Mouse (Mus musculus): ENCODE results near the gene Fpgs. TPM values are rescaled to one million over a fixed set of nuclear protein-coding genes. Genes with fewer than 3 reads are reported as not detected.

Fpgs gene
- polyA plus RNA-seq, 1 experiment from 2014 or later, result 20.2 TPM

GRCm38 (mm10) chr2:32720053-32720452 lies 16.1 kb upstream of the Fpgs start:
- Histone ChIP-seq H3K9me3 (ENCODE audit: control insufficient read depth, low read length) (no peaks in the 10 kb centered on the region), H3K36me3 (ENCODE audit: control insufficient read depth, insufficient read depth, low read length) (no peaks in the 10 kb centered on the region), H3K4me2 (ENCODE audit: low read length) (no peak overlapping the region), H3K27ac (ENCODE audit: low read depth, low read length) (no peak overlapping the region), H3K4me3 (ENCODE audit: low read length) (no peak overlapping the region), H3K4me1 (ENCODE audit: control insufficient read depth, insufficient read depth, low read depth, low read length) (no peaks in the 10 kb centered on the region), H3K27me3 (replicated peaks; ENCODE audit: control insufficient read depth, insufficient read depth, low read length) (no peaks in the 10 kb centered on the region), H3K9ac (ENCODE audit: low read depth, low read length) (no peak overlapping the region)
- WGBS, result 92% methylated on average over 3 of the region's 3 CpGs
- ATAC-seq, result no peak

GRCm38 (mm10) chr2:32718761-32719160 lies 14.8 kb upstream of the Fpgs start:
- Histone ChIP-seq H3K4me3 (ENCODE audit: low read length) (no peak overlapping the region), H3K9me3 (ENCODE audit: control insufficient read depth, low read length) (no peaks in the 10 kb centered on the region), H3K4me2 (ENCODE audit: low read length) (no peak overlapping the region), H3K9ac (ENCODE audit: low read depth, low read length) (no peak overlapping the region), H3K27ac (ENCODE audit: low read depth, low read length) (no peak overlapping the region; the same call in 1 of the 2 replicates), H3K27me3 (replicated peaks; ENCODE audit: control insufficient read depth, insufficient read depth, low read length) (no peaks in the 10 kb centered on the region), H3K4me1 (ENCODE audit: control insufficient read depth, insufficient read depth, low read depth, low read length) (peaks cover 11% of the 10 kb centered on the region), H3K36me3 (ENCODE audit: control insufficient read depth, insufficient read depth, low read length) (no peaks in the 10 kb centered on the region)
- WGBS, result 25% methylated on average over 9 of the region's 9 CpGs
- peak; percentile 80 for ATAC-seq

- no peaks in the 10 kb centered on the region for H3K9me3 ChIP-seq (ENCODE audit: control insufficient read depth, low read length)
- WGBS, result 69% methylated on average over 4 of the region's 4 CpGs
- no peak overlapping the region for H3K4me3 ChIP-seq (ENCODE audit: low read length)
- 0 out of 2 replicates have a peak overlapping the region, but pooled peaks have one; percentile 1 for H3K9ac ChIP-seq (ENCODE audit: low read depth, low read length)
- H3K27ac ChIP-seq (ENCODE audit: low read depth, low read length), result no peak overlapping the region
- ATAC-seq, result no peak
- no peaks in the 10 kb centered on the region for H3K27me3 ChIP-seq (replicated peaks; ENCODE audit: control insufficient read depth, insufficient read depth, low read length)
- H3K4me1 ChIP-seq (ENCODE audit: control insufficient read depth, insufficient read depth, low read depth, low read length), result peaks cover 25% of the 10 kb centered on the region
- no peak overlapping the region for H3K4me2 ChIP-seq (ENCODE audit: low read length)
- H3K36me3 ChIP-seq (ENCODE audit: control insufficient read depth, insufficient read depth, low read length), result no peaks in the 10 kb centered on the region
These were observed 11.1 kb upstream of the Fpgs start for GRCm38 (mm10) chr2:32714987-32715425.

- WGBS, result 65% methylated on average over 11 of the region's 11 CpGs
- H3K9me3 ChIP-seq (ENCODE audit: control insufficient read depth, low read length), result no peaks in the 10 kb centered on the region
- H3K9ac ChIP-seq (ENCODE audit: low read depth, low read length), result peak overlapping the region; percentile 96
- H3K27ac ChIP-seq (ENCODE audit: low read depth, low read length), result peak overlapping the region; percentile 100
- no peak for ATAC-seq
- peak overlapping the region; percentile 66 for H3K4me2 ChIP-seq (ENCODE audit: low read length)
- H3K4me1 ChIP-seq (ENCODE audit: control insufficient read depth, insufficient read depth, low read depth, low read length), result peaks cover 25% of the 10 kb centered on the region
- peaks cover 6% of the 10 kb centered on the region for H3K36me3 ChIP-seq (ENCODE audit: control insufficient read depth, insufficient read depth, low read length)
- no peaks in the 10 kb centered on the region for H3K27me3 ChIP-seq (replicated peaks; ENCODE audit: control insufficient read depth, insufficient read depth, low read length)
- no peak overlapping the region; the same call in 1 of the 2 replicates for H3K4me3 ChIP-seq (ENCODE audit: low read length)
These were observed 10.4 kb upstream of the Fpgs start for GRCm38 (mm10) chr2:32714117-32714986.

- 0% methylated on average over 43 of the region's 79 CpGs for WGBS
- Histone ChIP-seq H3K27me3 (replicated peaks; ENCODE audit: control insufficient read depth, insufficient read depth, low read length) (no peaks in the 10 kb centered on the region), H3K4me1 (ENCODE audit: control insufficient read depth, insufficient read depth, low read depth, low read length) (peaks cover 25% of the 10 kb centered on the region), H3K9ac (ENCODE audit: low read depth, low read length) (peak within 1 kb of the TSS; percentile 96), H3K4me3 (ENCODE audit: low read length) (peak within 1 kb of the TSS; percentile 95), H3K4me2 (ENCODE audit: low read length) (peak within 1 kb of the TSS; percentile 97), H3K36me3 (ENCODE audit: control insufficient read depth, insufficient read depth, low read length) (peaks cover 13% of the 10 kb centered on the region), H3K27ac (ENCODE audit: low read depth, low read length) (peak within 1 kb of the TSS; percentile 100), H3K9me3 (ENCODE audit: control insufficient read depth, low read length) (no peaks in the 10 kb centered on the region)
- ATAC-seq, result peak; percentile 90
These were observed 9.2 kb upstream of the Fpgs start, which contains the start of gene Cdk9 for GRCm38 (mm10) chr2:32712934-32713817. Gene Cdk9, minus strand, starts transcription at chr2:32713076.

GRCm38 (mm10) chr2:32712586-32712933 lies 8.6 kb upstream of the Fpgs start:
- Histone ChIP-seq H3K27ac (ENCODE audit: low read depth, low read length) (peak overlapping the region; percentile 100), H3K9me3 (ENCODE audit: control insufficient read depth, low read length) (no peaks in the 10 kb centered on the region), H3K9ac (ENCODE audit: low read depth, low read length) (peak overlapping the region; percentile 96), H3K4me3 (ENCODE audit: low read length) (peak overlapping the region; percentile 95), H3K27me3 (replicated peaks; ENCODE audit: control insufficient read depth, insufficient read depth, low read length) (no peaks in the 10 kb centered on the region), H3K36me3 (ENCODE audit: control insufficient read depth, insufficient read depth, low read length) (peaks cover 16% of the 10 kb centered on the region), H3K4me2 (ENCODE audit: low read length) (peak overlapping the region; percentile 97), H3K4me1 (ENCODE audit: control insufficient read depth, insufficient read depth, low read depth, low read length) (peaks cover 25% of the 10 kb centered on the region)
- ATAC-seq, result peak; percentile 88
- WGBS, result under 1% methylated on average over 31 of the region's 44 CpGs

- peak overlapping the region; percentile 97 for H3K4me2 ChIP-seq (ENCODE audit: low read length)
- peak overlapping the region; percentile 100 for H3K27ac ChIP-seq (ENCODE audit: low read depth, low read length)
- ATAC-seq, result peak; percentile 16; the same call in 1 of the 2 replicates
- WGBS, result under 1% methylated on average over 39 of the region's 41 CpGs
- H3K9me3 ChIP-seq (ENCODE audit: control insufficient read depth, low read length), result no peaks in the 10 kb centered on the region
- H3K9ac ChIP-seq (ENCODE audit: low read depth, low read length), result peak overlapping the region; percentile 96
- peaks cover 17% of the 10 kb centered on the region for H3K36me3 ChIP-seq (ENCODE audit: control insufficient read depth, insufficient read depth, low read length)
- H3K27me3 ChIP-seq (replicated peaks; ENCODE audit: control insufficient read depth, insufficient read depth, low read length), result no peaks in the 10 kb centered on the region
- peaks cover 25% of the 10 kb centered on the region for H3K4me1 ChIP-seq (ENCODE audit: control insufficient read depth, insufficient read depth, low read depth, low read length)
- peak overlapping the region; percentile 95 for H3K4me3 ChIP-seq (ENCODE audit: low read length)
These were observed 8.2 kb upstream of the Fpgs start for GRCm38 (mm10) chr2:32712108-32712551.

- peak overlapping the region; percentile 97 for H3K4me2 ChIP-seq (ENCODE audit: low read length)
- 28% methylated on average over 9 of the region's 9 CpGs for WGBS
- peak overlapping the region; percentile 96 for H3K9ac ChIP-seq (ENCODE audit: low read depth, low read length)
- peak overlapping the region; percentile 100 for H3K27ac ChIP-seq (ENCODE audit: low read depth, low read length)
- H3K9me3 ChIP-seq (ENCODE audit: control insufficient read depth, low read length), result no peaks in the 10 kb centered on the region
- peaks cover 22% of the 10 kb centered on the region for H3K36me3 ChIP-seq (ENCODE audit: control insufficient read depth, insufficient read depth, low read length)
- peaks cover 25% of the 10 kb centered on the region for H3K4me1 ChIP-seq (ENCODE audit: control insufficient read depth, insufficient read depth, low read depth, low read length)
- H3K4me3 ChIP-seq (ENCODE audit: low read length), result peak overlapping the region; percentile 95
- ATAC-seq, result no peak
- no peaks in the 10 kb centered on the region for H3K27me3 ChIP-seq (replicated peaks; ENCODE audit: control insufficient read depth, insufficient read depth, low read length)
These were observed 7.5 kb upstream of the Fpgs start for GRCm38 (mm10) chr2:32711301-32712056.

Data from hindbrain, embryonic 16.5 days (tissue).